Mouse (Mus musculus): ENCODE data around the gene Fbxo34. TPM values are rescaled to one million over a fixed set of nuclear protein-coding genes. Genes with fewer than 3 reads are reported as not detected.

Gene Fbxo34
- polyA plus RNA-seq, 1 experiment from 2014 or later, result 24.8 TPM

DNA sequence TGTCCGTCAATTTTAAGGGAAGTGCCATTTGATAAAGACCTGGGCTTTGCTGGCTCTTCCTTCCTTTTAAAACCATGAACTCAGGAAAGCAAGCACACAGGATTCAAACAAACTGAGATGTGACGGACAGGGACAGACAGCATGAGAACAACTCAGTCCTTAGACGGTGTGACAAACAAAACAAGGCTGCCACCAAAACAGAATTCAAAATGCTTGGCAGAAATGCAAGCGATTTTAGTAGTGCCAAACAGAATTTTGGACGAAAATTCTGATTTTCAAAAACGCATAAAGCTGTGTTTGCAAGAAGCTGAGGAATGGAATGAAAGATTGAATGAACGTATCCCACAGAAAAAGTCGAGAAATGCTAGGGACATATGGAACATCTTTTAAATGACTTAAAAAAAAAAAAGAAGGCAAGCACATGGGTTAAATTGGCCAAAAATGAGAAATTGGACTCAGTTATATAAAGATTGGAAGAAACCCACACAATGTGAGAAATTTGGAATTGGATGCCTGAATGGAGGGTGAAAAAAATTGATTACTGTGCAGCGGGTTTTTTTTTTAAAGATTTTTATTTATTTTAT is 12.7 kb downstream of the Fbxo34 start:
- H3K4me3 ChIP-seq (ENCODE audit: low read depth, low read length), result no peak overlapping the region
- no peak for ATAC-seq (replicated peaks; ENCODE audit: insufficient number of reproducible peaks, low FRiP score, low TSS enrichment)
- H3K4me2 ChIP-seq, result no peak overlapping the region
- no peaks in the 10 kb centered on the region for H3K9me3 ChIP-seq (replicated peaks; ENCODE audit: control insufficient read depth, low read length)
- H3K9ac ChIP-seq (ENCODE audit: low read depth, low read length), result no peak overlapping the region
- WGBS (ENCODE audit: insufficient replicate concordance), result 72% methylated on average over 9 of the region's 9 CpGs
- H3K36me3 ChIP-seq (ENCODE audit: control insufficient read depth, insufficient read depth, low read length), result no peaks in the 10 kb centered on the region
- no peaks in the 10 kb centered on the region for H3K4me1 ChIP-seq (ENCODE audit: control insufficient read depth, insufficient read depth, low read length)
- H3K27ac ChIP-seq (ENCODE audit: low read depth, low read length), result no peak overlapping the region
- no peaks in the 10 kb centered on the region for H3K27me3 ChIP-seq (ENCODE audit: control insufficient read depth, insufficient read depth, low read length)

DNA sequence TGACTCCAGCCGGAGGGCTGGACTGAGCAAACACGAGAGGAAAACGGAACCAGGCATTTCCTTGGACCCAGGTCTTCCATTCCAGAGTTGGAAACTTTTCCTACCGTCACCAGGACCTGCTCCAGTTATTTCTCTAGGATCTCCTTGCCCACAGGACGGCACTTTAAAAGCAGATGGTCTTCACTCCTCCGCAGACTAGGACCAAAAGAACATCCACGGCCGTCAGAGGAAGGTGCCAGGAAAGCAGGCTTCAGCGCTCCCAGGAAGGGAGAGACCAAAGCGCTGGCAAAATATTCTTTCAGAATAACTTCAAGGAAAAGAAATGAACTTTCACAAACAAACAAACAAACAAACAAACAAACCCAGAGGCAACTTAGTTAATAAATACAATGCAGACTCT is 14.2 kb downstream of the Fbxo34 start:
- no peak for ATAC-seq (replicated peaks; ENCODE audit: insufficient number of reproducible peaks, low FRiP score, low TSS enrichment)
- Histone ChIP-seq H3K27ac (ENCODE audit: low read depth, low read length) (no peak overlapping the region), H3K4me2 (no peak overlapping the region), H3K4me3 (ENCODE audit: low read depth, low read length) (no peak overlapping the region), H3K36me3 (ENCODE audit: control insufficient read depth, insufficient read depth, low read length) (no peaks in the 10 kb centered on the region), H3K9ac (ENCODE audit: low read depth, low read length) (no peak overlapping the region), H3K4me1 (ENCODE audit: control insufficient read depth, insufficient read depth, low read length) (no peaks in the 10 kb centered on the region), H3K9me3 (replicated peaks; ENCODE audit: control insufficient read depth, low read length) (no peaks in the 10 kb centered on the region), H3K27me3 (ENCODE audit: control insufficient read depth, insufficient read depth, low read length) (no peaks in the 10 kb centered on the region)
- 80% methylated on average over 10 of the region's 10 CpGs for WGBS (ENCODE audit: insufficient replicate concordance)

DNA sequence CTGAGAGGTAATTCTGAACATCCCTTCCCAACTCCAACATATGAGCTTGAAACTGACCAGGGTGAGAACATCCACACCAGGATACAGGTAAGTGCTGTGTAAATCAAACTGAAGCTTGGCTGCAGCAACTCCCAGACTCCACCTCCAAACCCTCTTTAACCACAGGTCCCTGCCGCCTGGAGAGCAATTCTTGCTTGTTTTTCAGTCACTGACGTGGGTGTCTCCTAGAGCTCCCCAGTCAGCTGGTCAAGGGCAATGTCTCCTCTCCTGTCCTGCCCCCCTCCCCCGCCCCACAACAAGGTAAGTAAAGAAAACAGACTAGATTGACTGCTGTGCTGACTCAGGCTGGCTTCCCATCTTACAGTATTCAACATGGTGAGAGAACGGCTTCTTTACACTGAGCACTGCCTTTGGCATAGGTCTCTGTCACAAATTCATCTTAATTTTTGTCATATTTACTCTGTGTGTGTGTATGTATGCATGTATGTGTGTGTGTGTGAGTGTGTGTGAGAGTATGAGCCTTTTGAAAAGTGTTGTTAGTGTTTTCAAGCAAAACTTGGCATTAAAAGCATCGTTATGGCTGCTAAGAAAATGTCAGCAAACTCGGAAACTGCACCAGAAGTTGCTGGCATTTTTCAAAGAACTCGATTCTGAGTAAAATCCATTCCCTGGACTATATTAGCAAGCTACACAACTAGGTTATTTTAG is 15.4 kb downstream of the Fbxo34 start:
- H3K4me2 ChIP-seq, result no peak overlapping the region
- WGBS (ENCODE audit: insufficient replicate concordance), result 47% methylated on average over 7 of the region's 7 CpGs

DNA sequence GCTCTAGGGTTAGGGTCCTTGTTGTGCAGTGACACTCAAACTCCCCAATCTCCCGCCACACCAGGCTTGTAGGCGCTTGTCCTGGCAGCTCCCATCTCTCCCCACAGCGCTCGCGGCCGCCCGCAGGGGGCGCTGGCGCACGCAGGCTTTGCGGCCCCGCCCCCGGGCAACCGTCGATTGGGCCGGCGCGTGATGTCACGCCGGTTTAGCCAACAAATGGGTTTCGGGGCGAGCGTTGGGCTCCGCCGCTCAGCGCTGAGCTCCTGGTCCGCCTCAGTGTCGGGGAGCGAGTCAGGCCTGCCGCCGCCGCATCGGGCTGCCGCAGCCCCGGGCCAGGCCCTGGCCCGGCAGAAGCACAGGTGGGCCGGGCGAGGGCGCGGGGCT is 22.1 kb downstream of the Fbxo34 start:
- Histone ChIP-seq H3K9me3 (replicated peaks; ENCODE audit: control insufficient read depth, low read length) (no peaks in the 10 kb centered on the region), H3K4me1 (ENCODE audit: control insufficient read depth, insufficient read depth, low read length) (peaks cover 10% of the 10 kb centered on the region), H3K27ac (ENCODE audit: low read depth, low read length) (peak overlapping the region; percentile 90), H3K36me3 (ENCODE audit: control insufficient read depth, insufficient read depth, low read length) (no peaks in the 10 kb centered on the region), H3K9ac (ENCODE audit: low read depth, low read length) (peak overlapping the region; percentile 96), H3K4me2 (peak overlapping the region; percentile 71), H3K27me3 (ENCODE audit: control insufficient read depth, insufficient read depth, low read length) (no peaks in the 10 kb centered on the region), H3K4me3 (ENCODE audit: low read depth, low read length) (peak overlapping the region; percentile 96)
- ATAC-seq (replicated peaks; ENCODE audit: insufficient number of reproducible peaks, low FRiP score, low TSS enrichment), result peak; percentile 86
- WGBS (ENCODE audit: insufficient replicate concordance), result 1% methylated on average over 36 of the region's 40 CpGs

More for the DNA sequence above, 15.4 kb downstream of the Fbxo34 start:
- Histone ChIP-seq H3K9ac (ENCODE audit: low read depth, low read length) (no peak overlapping the region), H3K27me3 (ENCODE audit: control insufficient read depth, insufficient read depth, low read length) (no peaks in the 10 kb centered on the region), H3K36me3 (ENCODE audit: control insufficient read depth, insufficient read depth, low read length) (no peaks in the 10 kb centered on the region), H3K27ac (ENCODE audit: low read depth, low read length) (no peak overlapping the region), H3K4me3 (ENCODE audit: low read depth, low read length) (no peak overlapping the region), H3K9me3 (replicated peaks; ENCODE audit: control insufficient read depth, low read length) (no peaks in the 10 kb centered on the region), H3K4me1 (ENCODE audit: control insufficient read depth, insufficient read depth, low read length) (no peaks in the 10 kb centered on the region)
- no peak for ATAC-seq (replicated peaks; ENCODE audit: insufficient number of reproducible peaks, low FRiP score, low TSS enrichment)

DNA sequence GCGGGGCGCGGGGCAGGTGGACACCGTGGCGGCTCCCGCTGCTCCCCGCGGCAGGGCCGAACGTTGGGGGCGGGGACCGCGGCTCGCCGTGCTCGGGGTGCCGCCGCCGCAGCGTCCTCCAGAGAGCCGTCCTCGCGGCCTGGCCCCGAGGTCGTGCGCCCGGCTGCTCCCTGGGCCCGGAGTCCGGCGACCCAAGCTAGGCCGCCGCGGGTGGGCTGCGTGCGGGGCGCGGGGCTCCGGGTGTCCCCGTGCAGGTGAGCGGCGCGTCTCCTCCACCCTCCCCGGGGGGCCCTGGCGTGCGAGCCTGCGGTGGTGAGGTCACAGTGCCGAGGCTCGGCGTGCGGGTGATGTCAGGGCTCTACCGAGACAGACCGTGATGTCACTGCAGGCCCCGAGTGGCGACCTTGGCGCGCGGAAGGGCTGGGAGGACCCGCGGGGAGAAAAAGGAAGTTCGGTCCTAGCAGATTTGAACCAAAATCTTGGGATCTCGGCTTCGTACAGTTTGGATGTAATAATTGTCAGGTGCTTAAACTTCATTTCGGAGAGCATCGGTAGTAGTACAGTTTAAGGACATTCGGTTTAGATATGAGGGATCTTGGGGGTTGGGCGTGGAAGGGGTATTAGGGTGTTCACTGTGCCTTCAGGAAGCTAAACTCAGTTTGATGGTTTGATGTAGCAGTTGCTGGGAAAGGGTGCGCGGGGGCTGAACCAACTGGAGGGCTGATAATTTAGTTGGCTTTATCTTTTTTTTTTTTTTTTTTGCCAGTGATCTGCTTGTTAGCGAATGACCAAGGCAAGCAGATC is 22.7 kb downstream of the Fbxo34 start:
- Histone ChIP-seq H3K9me3 (replicated peaks; ENCODE audit: control insufficient read depth, low read length) (no peaks in the 10 kb centered on the region), H3K27me3 (ENCODE audit: control insufficient read depth, insufficient read depth, low read length) (no peaks in the 10 kb centered on the region), H3K4me3 (ENCODE audit: low read depth, low read length) (peak overlapping the region; percentile 96), H3K4me2 (peak overlapping the region; percentile 71), H3K9ac (ENCODE audit: low read depth, low read length) (peak overlapping the region; percentile 96), H3K27ac (ENCODE audit: low read depth, low read length) (peak overlapping the region; percentile 90), H3K4me1 (ENCODE audit: control insufficient read depth, insufficient read depth, low read length) (peaks cover 10% of the 10 kb centered on the region), H3K36me3 (ENCODE audit: control insufficient read depth, insufficient read depth, low read length) (no peaks in the 10 kb centered on the region)
- ATAC-seq (replicated peaks; ENCODE audit: insufficient number of reproducible peaks, low FRiP score, low TSS enrichment), result peak; percentile 81
- 2% methylated on average over 59 of the region's 69 CpGs for WGBS (ENCODE audit: insufficient replicate concordance)

DNA sequence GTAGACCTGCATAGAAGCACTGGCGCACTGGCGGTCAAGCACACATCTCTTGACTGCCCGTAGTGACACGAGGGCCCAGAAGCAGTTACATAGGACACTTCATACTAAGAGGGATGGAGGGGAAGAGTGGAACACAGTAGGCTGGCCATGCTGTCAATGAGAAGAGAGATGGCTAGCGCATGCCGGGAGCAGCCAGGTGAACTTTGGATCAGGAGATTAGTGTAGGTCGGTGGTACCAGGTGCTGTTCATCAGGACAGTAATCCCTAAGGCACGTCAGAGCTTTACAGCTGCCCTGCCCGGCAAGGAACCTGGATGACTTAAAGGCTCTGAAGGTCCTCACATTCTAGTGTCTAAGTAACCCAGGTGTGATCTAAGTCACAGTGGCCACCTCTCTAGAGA is 23.7 kb downstream of the Fbxo34 start:
- Histone ChIP-seq H3K9me3 (replicated peaks; ENCODE audit: control insufficient read depth, low read length) (no peaks in the 10 kb centered on the region), H3K9ac (ENCODE audit: low read depth, low read length) (peak overlapping the region; percentile 96; the same call in 1 of the 2 replicates), H3K36me3 (ENCODE audit: control insufficient read depth, insufficient read depth, low read length) (no peaks in the 10 kb centered on the region), H3K4me3 (ENCODE audit: low read depth, low read length) (peak overlapping the region; percentile 96), H3K27me3 (ENCODE audit: control insufficient read depth, insufficient read depth, low read length) (no peaks in the 10 kb centered on the region), H3K27ac (ENCODE audit: low read depth, low read length) (no peak overlapping the region), H3K4me1 (ENCODE audit: control insufficient read depth, insufficient read depth, low read length) (peaks cover 10% of the 10 kb centered on the region), H3K4me2 (peak overlapping the region; percentile 71)
- no peak for ATAC-seq (replicated peaks; ENCODE audit: insufficient number of reproducible peaks, low FRiP score, low TSS enrichment)
- WGBS (ENCODE audit: insufficient replicate concordance), result 83% methylated on average over 9 of the region's 9 CpGs

DNA sequence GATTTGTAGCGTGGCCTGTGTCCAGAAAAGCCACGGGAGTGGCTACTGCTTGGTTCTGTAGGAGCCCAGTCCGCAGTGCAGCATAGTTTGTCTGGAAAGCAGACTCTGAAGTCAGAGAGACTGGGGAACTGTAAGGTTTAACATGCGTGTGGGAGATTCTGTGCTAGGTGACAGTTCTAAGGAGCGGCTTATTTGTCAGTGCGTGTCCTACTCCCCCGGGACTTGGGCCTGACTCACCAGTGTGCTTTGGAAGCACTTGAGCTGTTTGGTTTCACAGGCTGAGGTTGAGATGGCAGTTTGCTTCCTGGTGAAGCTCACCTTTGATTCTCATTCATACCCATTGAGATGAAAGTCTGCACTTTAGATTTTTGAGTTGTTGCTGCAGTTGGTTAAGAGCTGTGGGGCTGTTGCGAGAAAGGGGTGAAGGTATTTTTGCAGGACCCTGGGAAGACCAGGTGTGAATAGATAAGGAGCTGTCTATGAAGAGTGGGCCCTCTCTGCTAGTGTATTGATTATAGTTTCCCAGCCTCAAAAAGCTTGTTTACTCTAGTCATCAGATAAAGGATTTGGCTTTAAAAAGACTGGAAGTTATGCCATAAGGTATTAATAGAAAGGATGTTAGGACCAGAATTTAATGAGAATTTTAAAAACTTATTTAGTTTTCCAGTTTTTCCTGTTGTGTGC is 24.5 kb downstream of the Fbxo34 start:
- 80% methylated on average over 8 of the region's 8 CpGs for WGBS (ENCODE audit: insufficient replicate concordance)
- Histone ChIP-seq H3K9ac (ENCODE audit: low read depth, low read length) (no peak overlapping the region), H3K4me1 (ENCODE audit: control insufficient read depth, insufficient read depth, low read length) (peaks cover 10% of the 10 kb centered on the region), H3K36me3 (ENCODE audit: control insufficient read depth, insufficient read depth, low read length) (no peaks in the 10 kb centered on the region), H3K27ac (ENCODE audit: low read depth, low read length) (no peak overlapping the region), H3K9me3 (replicated peaks; ENCODE audit: control insufficient read depth, low read length) (no peaks in the 10 kb centered on the region), H3K27me3 (ENCODE audit: control insufficient read depth, insufficient read depth, low read length) (no peaks in the 10 kb centered on the region), H3K4me3 (ENCODE audit: low read depth, low read length) (peak overlapping the region; percentile 96), H3K4me2 (peak overlapping the region; percentile 71)
- no peak for ATAC-seq (replicated peaks; ENCODE audit: insufficient number of reproducible peaks, low FRiP score, low TSS enrichment)

DNA sequence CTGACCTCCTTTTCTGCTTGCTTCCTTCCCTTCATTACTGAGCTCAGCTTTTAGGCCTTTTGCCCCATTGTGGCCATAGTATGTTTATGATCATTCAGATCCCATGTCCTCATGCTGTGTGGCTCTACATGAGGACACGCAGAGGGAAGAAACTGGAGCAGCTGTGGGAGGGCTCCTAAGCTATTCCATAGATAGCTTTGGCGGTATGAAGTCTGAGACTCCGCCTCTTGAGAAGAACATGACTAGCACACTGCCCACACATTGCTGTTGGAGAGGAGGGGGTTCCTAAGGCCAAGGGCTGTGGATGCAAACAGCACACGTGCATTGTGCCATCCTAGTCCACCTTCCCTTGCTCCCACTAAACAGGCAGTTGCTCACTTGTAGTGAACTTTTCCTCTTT is 26.0 kb downstream of the Fbxo34 start:
- no peak overlapping the region for H3K4me3 ChIP-seq (ENCODE audit: low read depth, low read length)
- ATAC-seq (replicated peaks; ENCODE audit: insufficient number of reproducible peaks, low FRiP score, low TSS enrichment), result no peak
- no peak overlapping the region for H3K9ac ChIP-seq (ENCODE audit: low read depth, low read length)
- H3K27me3 ChIP-seq (ENCODE audit: control insufficient read depth, insufficient read depth, low read length), result no peaks in the 10 kb centered on the region
- no peak overlapping the region for H3K4me2 ChIP-seq
- H3K4me1 ChIP-seq (ENCODE audit: control insufficient read depth, insufficient read depth, low read length), result peaks cover 10% of the 10 kb centered on the region
- WGBS (ENCODE audit: insufficient replicate concordance), result 80% methylated on average over 4 of the region's 4 CpGs
- H3K9me3 ChIP-seq (replicated peaks; ENCODE audit: control insufficient read depth, low read length), result no peaks in the 10 kb centered on the region
- H3K27ac ChIP-seq (ENCODE audit: low read depth, low read length), result no peak overlapping the region
- H3K36me3 ChIP-seq (ENCODE audit: control insufficient read depth, insufficient read depth, low read length), result no peaks in the 10 kb centered on the region
